Mouse (Mus musculus) forebrain, embryonic 12.5 days (tissue): ENCODE measurements around the gene Paqr3. TPM values are rescaled to one million over a fixed set of nuclear protein-coding genes. Genes with fewer than 3 reads are reported as not detected.

ENCODE experiments used
- ATAC-seq: fragments of 200-750 bp; cut with Nextera tagmentation; 2 replicates; pipeline ENCODE4 v1.8.0; 2017; ENCODE audit warnings: moderate TSS enrichment; ENCODE audit not compliant: low FRiP score
- H3K27ac ChIP-seq: fragments of 300-500 bp; sonication (generic); 2 replicates; pipeline ENCODE4 v1.5.1; 2016; ENCODE audit warnings: mild to moderate bottlenecking
- H3K27me3 ChIP-seq: fragments of 300-500 bp; sonication (generic); 2 replicates; pipeline ENCODE4 v1.6.1; 2016; ENCODE audit warnings: mild to moderate bottlenecking
- H3K36me3 ChIP-seq: fragments of 300-500 bp; sonication (generic); replicated peaks from 2 replicates; pipeline ENCODE4 v1.6.1; 2016; ENCODE audit warnings: mild to moderate bottlenecking
- H3K4me1 ChIP-seq: fragments of 300-500 bp; sonication (generic); 2 replicates; pipeline ENCODE4 v1.6.1; 2016
- H3K4me2 ChIP-seq: fragments of 300-500 bp; sonication (generic); 2 replicates; pipeline ENCODE4 v1.6.1; 2016; ENCODE audit warnings: mild to moderate bottlenecking, moderate library complexity
- H3K4me3 ChIP-seq: fragments of 300-500 bp; sonication (generic); replicated peaks from 2 replicates; pipeline ENCODE4 v1.5.1; 2016; ENCODE audit warnings: mild to moderate bottlenecking
- H3K9ac ChIP-seq: fragments of 300-500 bp; sonication (generic); 2 replicates; pipeline ENCODE4 v1.6.1; 2016; ENCODE audit warnings: mild to moderate bottlenecking
- H3K9me3 ChIP-seq: fragments of 300-500 bp; sonication (generic); 2 replicates; pipeline ENCODE4 v1.6.1; 2016
- WGBS: fragments of 180-500 bp; shearing (Covaris S2); methylation state at CpG from one replicate; pipeline ENCODE4 v1.1.7; 2016; 5-methylcytosine and 5-hydroxymethylcytosine counted together
- polyA plus RNA-seq: library from polyadenylated mRNA; unstranded; fragments of >200 nt; fragmentation: Nextera tagmentation; extraction: Ambion mirVana; gene quantifications from 2 replicates; pipeline ENCODE4 v1.2.1, GENCODE M21; 2016

Paqr3 gene
- polyA plus RNA-seq, 1 experiment from 2014 or later: 16.6 TPM

- Histone ChIP-seq H3K36me3 (peaks cover 8% of the 10 kb centered on the region), H3K27me3 (no peaks in the 10 kb centered on the region), H3K9me3 (no peaks in the 10 kb centered on the region), H3K4me2 (no peak overlapping the region), H3K27ac (no peak overlapping the region), H3K4me3 (no peak overlapping the region), H3K4me1 (no peaks in the 10 kb centered on the region), H3K9ac (no peak overlapping the region)
- 94% methylated on average over 5 of the region's 5 CpGs for WGBS
- no peak for ATAC-seq
Measured at GRCm38 (mm10) chr5:97048905-97049304, 62.5 kb downstream of the Paqr3 start.

DNA sequence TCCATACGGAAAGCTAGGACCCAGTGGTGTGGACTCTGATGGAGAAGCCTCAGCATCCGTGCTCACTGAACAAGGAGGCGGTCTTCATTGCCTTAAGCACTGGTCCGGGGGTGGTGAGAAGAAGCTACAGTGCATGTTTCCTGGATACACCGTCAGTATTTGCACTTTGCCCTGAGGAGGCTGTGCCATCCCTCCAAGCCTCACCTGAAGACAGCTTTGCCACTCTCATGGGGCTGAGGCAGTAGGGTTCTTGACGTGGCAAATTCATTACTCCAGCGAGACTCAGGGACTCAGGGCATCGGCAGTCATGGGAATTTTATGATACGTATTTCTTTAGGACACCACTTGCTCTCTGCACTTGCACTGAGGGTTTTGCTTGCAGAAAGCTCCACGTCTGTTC lies 64.7 kb downstream of the Paqr3 start:
- Histone ChIP-seq H3K4me2 (no peak overlapping the region), H3K4me3 (no peak overlapping the region), H3K4me1 (no peaks in the 10 kb centered on the region), H3K27ac (no peak overlapping the region), H3K27me3 (no peaks in the 10 kb centered on the region), H3K9me3 (no peaks in the 10 kb centered on the region), H3K36me3 (peaks cover 8% of the 10 kb centered on the region), H3K9ac (no peak overlapping the region)
- WGBS: 93% methylated on average over 10 of the region's 10 CpGs
- no peak for ATAC-seq

- Histone ChIP-seq H3K27ac (no peak overlapping the region), H3K4me1 (no peaks in the 10 kb centered on the region), H3K4me2 (no peak overlapping the region), H3K36me3 (peaks cover 5% of the 10 kb centered on the region; the same call in 1 of the 2 replicates), H3K27me3 (no peaks in the 10 kb centered on the region), H3K9me3 (no peaks in the 10 kb centered on the region), H3K9ac (no peak overlapping the region), H3K4me3 (no peak overlapping the region)
- 93% methylated on average over 7 of the region's 7 CpGs for WGBS
- ATAC-seq: no peak
Measured at GRCm38 (mm10) chr5:97045260-97045659, 66.1 kb downstream of the Paqr3 start.

Other genes with a start within 250 kb of the Paqr3 start
- gene Bmp2k, start 113.9 kb downstream of the Paqr3 start, polyA plus RNA-seq: 9.2 TPM in 2 replicates